Mouse (Mus musculus): ENCODE results near the gene 1700056E22Rik.

DNA sequence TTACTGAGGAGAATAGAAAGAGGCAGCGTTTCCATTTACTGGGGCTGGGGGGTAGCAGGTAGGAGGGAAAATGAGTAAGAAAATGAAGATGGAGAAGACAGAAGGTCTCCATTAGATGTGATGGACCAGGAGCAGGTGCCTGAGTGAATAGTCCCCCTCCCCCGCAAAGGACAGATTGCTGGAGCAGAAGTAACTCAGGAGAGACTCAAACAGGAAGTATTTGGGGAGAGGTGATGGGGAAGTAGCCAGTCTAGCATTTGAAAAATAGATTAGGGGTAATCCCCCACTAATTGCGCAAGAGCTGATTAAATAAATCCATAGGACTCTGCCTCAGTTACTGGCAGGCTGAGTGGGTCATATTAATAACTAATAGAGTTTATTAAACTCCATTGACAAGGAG is 45.2 kb upstream of the 1700056E22Rik start:
- TF ChIP-seq FOSL1 (IDR thresholded peaks at IDR 0.05; ENCODE audit: insufficient read depth, low read length, poor library complexity, severe bottlenecking), result no peak
- TF ChIP-seq USF1 (IDR thresholded peaks at IDR 0.05; ENCODE audit: low read depth), result no peak
- TF ChIP-seq MAX (IDR thresholded peaks at IDR 0.05), result no peak
- no peak for TF ChIP-seq CTCF (IDR thresholded peaks at IDR 0.05; ENCODE audit: control insufficient read depth, insufficient read depth, insufficient read length)
- peak; percentile 19 for TF ChIP-seq CEBPB (IDR thresholded peaks at IDR 0.05; ENCODE audit: low read depth)

Data from C2C12 (cell line).